18 mouse cellular contexts compared by ENCODE assay signal in genomic region chr6:90359445-90359844, GRCm38 (mm10). TPM values are rescaled to one million over a fixed set of nuclear protein-coding genes. Genes with fewer than 3 reads are reported as not detected.
A peak's percentile ranks its signal among the peaks of the same experiment; 100 is the strongest.
DNase-seq lines count a peak whose midpoint lies in the region; ATAC-seq lines count a peak whose summit lies in the region.
"Had no signal": no experiment of that assay in that cellular context is flagged by ENCODE, and none has a peak within 500 bp of the region (broad histone marks: within the 10 kb centered on the region; RNA-seq: fewer than 3 reads in every experiment).

No protein-coding gene starts in this region.

- no peaks in the 10 kb centered on the region for H3K9me3 ChIP-seq in forebrain, embryonic 10.5 days
- H3K9me3 ChIP-seq in forebrain, embryonic 13.5 days (replicated peaks), result no peaks in the 10 kb centered on the region
- no peaks in the 10 kb centered on the region for H3K9me3 ChIP-seq in kidney, embryonic 15.5 days (replicated peaks)
- H3K9me3 ChIP-seq in embryonic facial prominence, embryonic 14.5 days (ENCODE audit: control insufficient read depth, low read length), result no peaks in the 10 kb centered on the region
- H3K9me3 ChIP-seq in stomach, embryonic 15.5 days, result no peaks in the 10 kb centered on the region
- H3K9me3 ChIP-seq: hindbrain, embryonic 15.5 days; liver, embryonic 12.5 days had no signal

- no peaks in the 10 kb centered on the region for H3K36me3 ChIP-seq in forebrain, embryonic 10.5 days (replicated peaks)
- no peaks in the 10 kb centered on the region for H3K36me3 ChIP-seq in forebrain, embryonic 13.5 days (ENCODE audit: poor library complexity, severe bottlenecking)
- no peaks in the 10 kb centered on the region for H3K36me3 ChIP-seq in kidney, embryonic 15.5 days
- no peaks in the 10 kb centered on the region for H3K36me3 ChIP-seq in embryonic facial prominence, embryonic 14.5 days (ENCODE audit: control insufficient read depth, insufficient read depth, low read length)
- no peaks in the 10 kb centered on the region for H3K36me3 ChIP-seq in stomach, embryonic 15.5 days
- H3K36me3 ChIP-seq: hindbrain, embryonic 15.5 days; liver, embryonic 12.5 days had no signal

- DNase-seq in forebrain, embryonic 10.5 days (ENCODE audit: extremely low spot score, low spot score), result no peak
- DNase-seq in kidney, adult 8-10 months, result no peak
- no peak for DNase-seq in embryonic facial prominence, embryonic 14.5 days (ENCODE audit: low spot score)
- no peak for DNase-seq in left cerebral cortex, postnatal 36 days (ENCODE audit: low spot score in 2 of 2)
- no peak for DNase-seq in ovary, postnatal 10 days (ENCODE audit: low spot score)
- DNase-seq: cerebellum, postnatal 36 days; right cerebral cortex, postnatal 25 days; thymus, postnatal 14 days had no signal

- H3K27me3 ChIP-seq in forebrain, embryonic 10.5 days (ENCODE audit: poor library complexity, severe bottlenecking), result no peaks in the 10 kb centered on the region
- no peaks in the 10 kb centered on the region for H3K27me3 ChIP-seq in forebrain, embryonic 13.5 days
- no peaks in the 10 kb centered on the region for H3K27me3 ChIP-seq in kidney, embryonic 15.5 days
- H3K27me3 ChIP-seq in embryonic facial prominence, embryonic 14.5 days (replicated peaks; ENCODE audit: control insufficient read depth, insufficient read depth, low read length), result no peaks in the 10 kb centered on the region
- H3K27me3 ChIP-seq in stomach, embryonic 15.5 days (replicated peaks), result no peaks in the 10 kb centered on the region
- H3K27me3 ChIP-seq: hindbrain, embryonic 15.5 days; liver, embryonic 12.5 days had no signal

- H3K27ac ChIP-seq in forebrain, embryonic 10.5 days, result 0 out of 2 replicates have a peak overlapping the region, but pooled peaks have one; percentile 32
- no peak overlapping the region for H3K27ac ChIP-seq in forebrain, embryonic 13.5 days
- peak overlapping the region; percentile 61 for H3K27ac ChIP-seq in kidney, embryonic 15.5 days
- peak overlapping the region; percentile 84 for H3K27ac ChIP-seq in embryonic facial prominence, embryonic 14.5 days (replicated peaks; ENCODE audit: low read depth, low read length)
- H3K27ac ChIP-seq in stomach, embryonic 15.5 days, result peak overlapping the region; percentile 61; the same call in 1 of the 2 replicates
- H3K27ac ChIP-seq: hindbrain, embryonic 15.5 days; left cerebral cortex, adult 2 months; liver, embryonic 12.5 days had no signal

- H3K4me2 ChIP-seq in forebrain, embryonic 13.5 days, result no peak overlapping the region
- H3K4me2 ChIP-seq in kidney, embryonic 15.5 days, result no peak overlapping the region
- H3K4me2 ChIP-seq in embryonic facial prominence, embryonic 14.5 days (ENCODE audit: low read depth, low read length), result no peak overlapping the region
- H3K4me2 ChIP-seq in stomach, embryonic 15.5 days, result no peak overlapping the region
- H3K4me2 ChIP-seq: hindbrain, embryonic 15.5 days; liver, embryonic 12.5 days had no signal

- whole genome bisulfite sequencing in forebrain, embryonic 10.5 days, result 81% methylated on average over 2 of the region's 2 CpGs
- 58% methylated on average over 2 of the region's 2 CpGs for WGBS in forebrain, embryonic 13.5 days
- 62% methylated on average over 2 of the region's 2 CpGs for whole genome bisulfite sequencing in kidney, embryonic 15.5 days
- WGBS in embryonic facial prominence, embryonic 14.5 days, result 49% methylated on average over 2 of the region's 2 CpGs
- WGBS in stomach, embryonic 15.5 days, result 62% methylated on average over 2 of the region's 2 CpGs

- no peak for ATAC-seq in forebrain, embryonic 13.5 days
- peak; percentile 86 for ATAC-seq in kidney, embryonic 15.5 days (replicated peaks; ENCODE audit: low FRiP score)
- no peak for ATAC-seq in embryonic facial prominence, embryonic 14.5 days (ENCODE audit: low read depth)
- ATAC-seq in stomach, embryonic 15.5 days (ENCODE audit: insufficient read depth, low FRiP score, low read depth), result no peak

- H3K4me1 ChIP-seq in forebrain, embryonic 10.5 days, result peaks cover 19% of the 10 kb centered on the region
- H3K4me1 ChIP-seq in forebrain, embryonic 13.5 days, result peaks cover 21% of the 10 kb centered on the region
- H3K4me1 ChIP-seq in kidney, embryonic 15.5 days, result peaks cover 35% of the 10 kb centered on the region
- H3K4me1 ChIP-seq in embryonic facial prominence, embryonic 14.5 days (ENCODE audit: control insufficient read depth, insufficient read depth, low read length), result peaks cover 28% of the 10 kb centered on the region
- H3K4me1 ChIP-seq in stomach, embryonic 15.5 days, result peaks cover 16% of the 10 kb centered on the region; the same call in 1 of the 2 replicates
- H3K4me1 ChIP-seq: hindbrain, embryonic 15.5 days; liver, embryonic 12.5 days had no signal

- H3K4me3 ChIP-seq in forebrain, embryonic 10.5 days, result no peak overlapping the region
- H3K4me3 ChIP-seq in forebrain, embryonic 13.5 days, result no peak overlapping the region
- H3K4me3 ChIP-seq in kidney, embryonic 15.5 days (replicated peaks), result no peak overlapping the region
- no peak overlapping the region for H3K4me3 ChIP-seq in embryonic facial prominence, embryonic 14.5 days (ENCODE audit: low read depth, low read length)
- H3K4me3 ChIP-seq in stomach, embryonic 15.5 days (replicated peaks), result no peak overlapping the region
- H3K4me3 ChIP-seq: hindbrain, embryonic 15.5 days; left cerebral cortex, adult 2 months; liver, embryonic 12.5 days had no signal

- H3K9ac ChIP-seq in forebrain, embryonic 13.5 days, result no peak overlapping the region
- no peak overlapping the region for H3K9ac ChIP-seq in kidney, embryonic 15.5 days
- no peak overlapping the region for H3K9ac ChIP-seq in embryonic facial prominence, embryonic 14.5 days (ENCODE audit: low read depth, low read length)
- no peak overlapping the region for H3K9ac ChIP-seq in stomach, embryonic 15.5 days
- H3K9ac ChIP-seq: forebrain, postnatal 0 days; hindbrain, embryonic 15.5 days; liver, embryonic 12.5 days had no signal

- intact Hi-C loops in left cerebral cortex, postnatal 36 days (cut with DNase I), result no loop called here

RNA-seq across cellular contexts. Expression of gene Zxdc, which starts 9.8 kb away (rescaled TPM):
- polyA plus RNA-seq in forebrain, embryonic 10.5 days (2016; fragmentation: Nextera tagmentation; extraction: Ambion mirVana), result 5.5 and 6.3 TPM in 2 replicates
- 9.1 and 10.3 TPM in 2 replicates for polyA plus RNA-seq in forebrain, embryonic 13.5 days (2015; fragmentation: Nextera tagmentation; extraction: Ambion mirVana)
- polyA plus RNA-seq in kidney, embryonic 15.5 days (2015; fragmentation: Nextera tagmentation; extraction: Ambion mirVana), result 8.9 and 9.1 TPM in 2 replicates
- 11.9 and 12.9 TPM in 2 replicates for polyA plus RNA-seq in embryonic facial prominence, embryonic 14.5 days (2014; fragmentation: Nextera tagmentation; extraction: Ambion mirVana)
- 7.7 and 7.9 TPM in 2 replicates for polyA plus RNA-seq in stomach, embryonic 15.5 days (2015; fragmentation: Nextera tagmentation; extraction: Ambion mirVana)
- total RNA-seq in left cerebral cortex, postnatal 36 days (2021), result 10 to 100 TPM; 30.1 to 30.2 TPM

RNA-seq across cellular contexts. Expression of gene Uroc1, which starts 26.4 kb away (rescaled TPM):
- polyA plus RNA-seq in forebrain, embryonic 10.5 days (2016; fragmentation: Nextera tagmentation; extraction: Ambion mirVana), result not detected in 2 replicates
- not detected in 2 replicates for polyA plus RNA-seq in forebrain, embryonic 13.5 days (2015; fragmentation: Nextera tagmentation; extraction: Ambion mirVana)
- polyA plus RNA-seq in kidney, embryonic 15.5 days (2015; fragmentation: Nextera tagmentation; extraction: Ambion mirVana), result 0.17 and 0.44 TPM in 2 replicates
- 0.11 TPM in 1 of 2 replicates, not detected in the other for polyA plus RNA-seq in embryonic facial prominence, embryonic 14.5 days (2014; fragmentation: Nextera tagmentation; extraction: Ambion mirVana)
- 0.46 and 1.2 TPM in 2 replicates for polyA plus RNA-seq in stomach, embryonic 15.5 days (2015; fragmentation: Nextera tagmentation; extraction: Ambion mirVana)
- total RNA-seq in left cerebral cortex, postnatal 36 days (2021), result not detected
- total RNA-seq: forebrain, postnatal 0 days; gastrocnemius, postnatal 14 days; left cerebral cortex, adult 2 months had no signal
- polyA plus RNA-seq: forebrain, postnatal 0 days; hindbrain, embryonic 15.5 days; large intestine, adult 2 months had no signal

RNA-seq across cellular contexts. Expression of gene Chst13, which starts 34.5 kb away (rescaled TPM):
- polyA plus RNA-seq in forebrain, embryonic 10.5 days (2016; fragmentation: Nextera tagmentation; extraction: Ambion mirVana), result not detected in 2 replicates
- 0.18 TPM in 1 of 2 replicates, not detected in the other for polyA plus RNA-seq in forebrain, embryonic 13.5 days (2015; fragmentation: Nextera tagmentation; extraction: Ambion mirVana)
- 4.9 and 5.6 TPM in 2 replicates for polyA plus RNA-seq in kidney, embryonic 15.5 days (2015; fragmentation: Nextera tagmentation; extraction: Ambion mirVana)
- polyA plus RNA-seq in embryonic facial prominence, embryonic 14.5 days (2014; fragmentation: Nextera tagmentation; extraction: Ambion mirVana), result 3.1 and 6.4 TPM in 2 replicates
- 0.94 and 1.7 TPM in 2 replicates for polyA plus RNA-seq in stomach, embryonic 15.5 days (2015; fragmentation: Nextera tagmentation; extraction: Ambion mirVana)
- not detected for total RNA-seq in left cerebral cortex, postnatal 36 days (2021)
- total RNA-seq: forebrain, postnatal 0 days; left cerebral cortex, adult 2 months had no signal
- polyA plus RNA-seq: forebrain, postnatal 0 days; hindbrain, embryonic 15.5 days had no signal

RNA-seq across cellular contexts. Expression of gene BC048671, which starts 58.4 kb away (rescaled TPM):
- not detected in 2 replicates for polyA plus RNA-seq in forebrain, embryonic 10.5 days (2016; fragmentation: Nextera tagmentation; extraction: Ambion mirVana)
- not detected in 2 replicates for polyA plus RNA-seq in forebrain, embryonic 13.5 days (2015; fragmentation: Nextera tagmentation; extraction: Ambion mirVana)
- polyA plus RNA-seq in kidney, embryonic 15.5 days (2015; fragmentation: Nextera tagmentation; extraction: Ambion mirVana), result not detected in 2 replicates
- not detected in 2 replicates for polyA plus RNA-seq in embryonic facial prominence, embryonic 14.5 days (2014; fragmentation: Nextera tagmentation; extraction: Ambion mirVana)
- polyA plus RNA-seq in stomach, embryonic 15.5 days (2015; fragmentation: Nextera tagmentation; extraction: Ambion mirVana), result not detected in 2 replicates
- total RNA-seq in left cerebral cortex, postnatal 36 days (2021), result not detected
- total RNA-seq: adrenal gland, postnatal 14 days; forebrain, postnatal 0 days; gastrocnemius, postnatal 14 days; left cerebral cortex, adult 2 months had no signal
- polyA plus RNA-seq: forebrain, postnatal 0 days; hindbrain, embryonic 15.5 days; large intestine, adult 2 months; liver, embryonic 12.5 days had no signal
